Mouse (Mus musculus) limb, embryonic 10.5 days (tissue): ENCODE data around the gene 6030468B19Rik. TPM values are rescaled to one million over a fixed set of nuclear protein-coding genes. Genes with fewer than 3 reads are reported as not detected.
"Not testable (repeated sequence)": the region's sequence is repeated elsewhere in the genome, so short reads cannot be mapped to it uniquely, and the experiment has no call there.

ENCODE experiments used
- DNase-seq: peaks from one replicate; pipeline ENCODE4 v3.0.0-alpha.2; 2017; ENCODE audit warnings: low spot score
- H3K27ac ChIP-seq: fragments of 300-500 bp; sonication (generic); 2 replicates; pipeline ENCODE4 v1.5.1; 2016; ENCODE audit warnings: mild to moderate bottlenecking
- H3K27me3 ChIP-seq: fragments of 300-500 bp; sonication (generic); 2 replicates; pipeline ENCODE4 v1.6.1; 2016; ENCODE audit warnings: low read depth, mild to moderate bottlenecking; ENCODE audit not compliant: poor library complexity, severe bottlenecking
- H3K36me3 ChIP-seq: fragments of 300-500 bp; sonication (generic); 2 replicates; pipeline ENCODE4 v1.6.1; 2016; ENCODE audit warnings: mild to moderate bottlenecking, moderate library complexity
- H3K4me1 ChIP-seq: fragments of 300-500 bp; sonication (generic); 2 replicates; pipeline ENCODE4 v1.6.1; 2016
- H3K4me3 ChIP-seq: fragments of 300-500 bp; sonication (generic); 2 replicates; pipeline ENCODE4 v1.5.1; 2016; ENCODE audit warnings: mild to moderate bottlenecking, moderate library complexity
- H3K9me3 ChIP-seq: fragments of 300-500 bp; sonication (generic); replicated peaks from 2 replicates; pipeline ENCODE4 v1.6.1; 2016; ENCODE audit warnings: mild to moderate bottlenecking
- WGBS: fragments of 180-500 bp; shearing (Covaris S2); methylation state at CpG from one replicate; pipeline ENCODE4 v1.1.7; 2016; 5-methylcytosine and 5-hydroxymethylcytosine counted together
- polyA plus RNA-seq: library from polyadenylated mRNA; unstranded; fragments of >200 nt; fragmentation: Nextera tagmentation; extraction: Ambion mirVana; gene quantifications from 2 replicates; pipeline ENCODE4 v1.2.1, GENCODE M21; 2016

6030468B19Rik gene
- polyA plus RNA-seq, 1 experiment from 2014 or later, result 1.6 TPM

- Histone ChIP-seq H3K9me3 (no peaks in the 10 kb centered on the region), H3K4me1 (peaks cover 62% of the 10 kb centered on the region), H3K4me3 (peak overlapping the region; percentile 66), H3K27ac (peak overlapping the region; percentile 91), H3K27me3 (peaks cover 41% of the 10 kb centered on the region), H3K36me3 (peaks cover 25% of the 10 kb centered on the region)
- peak; percentile 89 for DNase-seq
- WGBS, result under 1% methylated on average over 19 of the region's 19 CpGs
Observed at GRCm38 (mm10) chr11:117780582-117781111, 16.8 kb upstream of the 6030468B19Rik start.

GRCm38 (mm10) chr11:117781199-117781821 is 16.1 kb upstream of the 6030468B19Rik start:
- H3K27ac ChIP-seq, result peak overlapping the region; percentile 91
- H3K27me3 ChIP-seq, result peaks cover 41% of the 10 kb centered on the region
- peak; percentile 50 for DNase-seq
- H3K9me3 ChIP-seq, result no peaks in the 10 kb centered on the region
- WGBS, result 20% methylated on average over 18 of the region's 18 CpGs
- peaks cover 19% of the 10 kb centered on the region for H3K36me3 ChIP-seq
- peak overlapping the region; percentile 66 for H3K4me3 ChIP-seq
- peaks cover 65% of the 10 kb centered on the region for H3K4me1 ChIP-seq

- peaks cover 41% of the 10 kb centered on the region for H3K27me3 ChIP-seq
- peaks cover 71% of the 10 kb centered on the region for H3K4me1 ChIP-seq
- H3K36me3 ChIP-seq, result peaks cover 11% of the 10 kb centered on the region
- no peaks in the 10 kb centered on the region for H3K9me3 ChIP-seq
- H3K27ac ChIP-seq, result peak within 1 kb of the TSS; percentile 91
- H3K4me3 ChIP-seq, result peak within 1 kb of the TSS; percentile 66
- 42% methylated on average over 22 of the region's 24 CpGs for WGBS
- no peak for DNase-seq
Observed at GRCm38 (mm10) chr11:117781993-117782704, 15.3 kb upstream of the 6030468B19Rik start, which contains the start of the genes Tmc8 and Tmc6. Gene Tmc8 (plus strand): TSS chr11:117782076. Gene Tmc6 (minus strand): TSS chr11:117782198.

GRCm38 (mm10) chr11:117782705-117783034 is 14.8 kb upstream of the 6030468B19Rik start:
- H3K27me3 ChIP-seq, result peaks cover 41% of the 10 kb centered on the region
- 52% methylated on average over 9 of the region's 9 CpGs for WGBS
- H3K4me1 ChIP-seq, result peaks cover 71% of the 10 kb centered on the region

GRCm38 (mm10) chr11:117783089-117783488 is 14.4 kb upstream of the 6030468B19Rik start:
- 5% methylated on average over 31 of the region's 31 CpGs for WGBS

More at GRCm38 (mm10) chr11:117782705-117783034, 14.8 kb upstream of the 6030468B19Rik start:
- no peak for DNase-seq
- Histone ChIP-seq H3K36me3 (peaks cover 6% of the 10 kb centered on the region), H3K4me3 (peak overlapping the region; percentile 48), H3K9me3 (no peaks in the 10 kb centered on the region), H3K27ac (peak overlapping the region; percentile 76)

GRCm38 (mm10) chr11:117783683-117784309 is 13.7 kb upstream of the 6030468B19Rik start:
- WGBS, result 35% methylated on average over 10 of the region's 10 CpGs
- Histone ChIP-seq H3K36me3 (no peaks in the 10 kb centered on the region), H3K27ac (peak overlapping the region; percentile 76), H3K4me1 (peaks cover 60% of the 10 kb centered on the region), H3K27me3 (peaks cover 41% of the 10 kb centered on the region), H3K4me3 (peak overlapping the region; percentile 48), H3K9me3 (no peaks in the 10 kb centered on the region)
- peak; percentile 54 for DNase-seq

More at GRCm38 (mm10) chr11:117783089-117783488, 14.4 kb upstream of the 6030468B19Rik start:
- H3K9me3 ChIP-seq, result no peaks in the 10 kb centered on the region
- DNase-seq, result peak; percentile 84
- H3K36me3 ChIP-seq, result peaks cover 1% of the 10 kb centered on the region
- peak overlapping the region; percentile 48 for H3K4me3 ChIP-seq
- H3K27ac ChIP-seq, result peak overlapping the region; percentile 76
- H3K27me3 ChIP-seq, result peaks cover 41% of the 10 kb centered on the region
- H3K4me1 ChIP-seq, result peaks cover 67% of the 10 kb centered on the region

- Histone ChIP-seq H3K36me3 (no peaks in the 10 kb centered on the region), H3K4me1 (peaks cover 48% of the 10 kb centered on the region), H3K27me3 (peaks cover 56% of the 10 kb centered on the region), H3K4me3 (no peak overlapping the region), H3K9me3 (no peaks in the 10 kb centered on the region), H3K27ac (peak overlapping the region; percentile 66)
- peak; percentile 70 for DNase-seq
- 8% methylated on average over 10 of the region's 10 CpGs for WGBS
Observed at GRCm38 (mm10) chr11:117786294-117786693, 11.2 kb upstream of the 6030468B19Rik start.

GRCm38 (mm10) chr11:117788481-117788880 is 9.0 kb upstream of the 6030468B19Rik start:
- H3K36me3 ChIP-seq, H3K27ac ChIP-seq, DNase-seq, H3K4me3 ChIP-seq, H3K9me3 ChIP-seq: not testable (repeated sequence)
- WGBS, result 86% methylated on average over 7 of the region's 7 CpGs
- peaks cover 39% of the 10 kb centered on the region for H3K4me1 ChIP-seq
- peaks cover 47% of the 10 kb centered on the region for H3K27me3 ChIP-seq

- no peaks in the 10 kb centered on the region for H3K36me3 ChIP-seq
- peaks cover 43% of the 10 kb centered on the region for H3K4me1 ChIP-seq
- peak overlapping the region; percentile 17; the same call in 1 of the 2 replicates for H3K27ac ChIP-seq
- DNase-seq, result peak; percentile 82
- peaks cover 30% of the 10 kb centered on the region for H3K27me3 ChIP-seq
- H3K9me3 ChIP-seq, result no peaks in the 10 kb centered on the region
- WGBS, result 7% methylated on average over 14 of the region's 14 CpGs
- H3K4me3 ChIP-seq, result peak overlapping the region; percentile 30
Observed at GRCm38 (mm10) chr11:117790286-117790685, 7.2 kb upstream of the 6030468B19Rik start.

GRCm38 (mm10) chr11:117790703-117791440 is 6.6 kb upstream of the 6030468B19Rik start:
- Histone ChIP-seq H3K4me3 (peak overlapping the region; percentile 30), H3K4me1 (peaks cover 43% of the 10 kb centered on the region), H3K36me3 (no peaks in the 10 kb centered on the region), H3K9me3 (no peaks in the 10 kb centered on the region), H3K27ac (peak overlapping the region; percentile 17; the same call in 1 of the 2 replicates), H3K27me3 (peaks cover 30% of the 10 kb centered on the region)
- 22% methylated on average over 23 of the region's 23 CpGs for WGBS
- no peak for DNase-seq

- Histone ChIP-seq H3K4me1 (peaks cover 39% of the 10 kb centered on the region), H3K27me3 (peaks cover 30% of the 10 kb centered on the region), H3K4me3 (no peak overlapping the region), H3K36me3 (no peaks in the 10 kb centered on the region), H3K27ac (no peak overlapping the region), H3K9me3 (no peaks in the 10 kb centered on the region)
- 87% methylated on average over 9 of the region's 9 CpGs for WGBS
- no peak for DNase-seq
Observed at GRCm38 (mm10) chr11:117791441-117791761, 6.1 kb upstream of the 6030468B19Rik start.

- Histone ChIP-seq H3K27me3 (peaks cover 31% of the 10 kb centered on the region), H3K36me3 (no peaks in the 10 kb centered on the region), H3K27ac (peak overlapping the region; percentile 48; the same call in 1 of the 2 replicates), H3K4me1 (peaks cover 39% of the 10 kb centered on the region), H3K4me3 (peak overlapping the region; percentile 42), H3K9me3 (no peaks in the 10 kb centered on the region)
- DNase-seq, result peak; percentile 72
- WGBS, result 4% methylated on average over 22 of the region's 22 CpGs
Observed at GRCm38 (mm10) chr11:117792281-117792888, 5.1 kb upstream of the 6030468B19Rik start.
